Mouse (Mus musculus) brain, embryonic 14.5 days (tissue): ENCODE data around the gene Nkpd1. TPM values are rescaled to one million over a fixed set of nuclear protein-coding genes. Genes with fewer than 3 reads are reported as not detected.

Experiments used
- DNase-seq: peaks from one replicate; pipeline ENCODE4 v3.0.0-alpha.2; 2011; ENCODE audit warnings: low read depth
- CTCF ChIP-seq: fragments of 200-500 bp; IDR thresholded peaks from 2 replicates; pipeline ENCODE4 v1.5.1; 2012; ENCODE audit warnings: inconsistent platforms, mild to moderate bottlenecking, moderate library complexity, borderline replicate concordance; ENCODE audit not compliant: insufficient read depth, insufficient read length; ENCODE audit errors: extremely low read depth
- POLR2A ChIP-seq: fragments of 200-500 bp; IDR thresholded peaks from 2 replicates; pipeline ENCODE4 v1.6.1; 2012; ENCODE audit warnings: mild to moderate bottlenecking, inconsistent platforms, borderline replicate concordance; ENCODE audit not compliant: poor library complexity, insufficient read depth, insufficient read length, severe bottlenecking; ENCODE audit errors: extremely low read depth
- polyA plus RNA-seq: library from polyadenylated mRNA; depleted of rRNA; stranded (reverse); fragments of >200 nt; gene quantifications from 2 replicates; pipeline ENCODE4 v1.2.3, GENCODE M21; 2012; rRNA removed

Gene Nkpd1
- 0.51 and 0.68 TPM in 2 replicates for polyA plus RNA-seq

DNA sequence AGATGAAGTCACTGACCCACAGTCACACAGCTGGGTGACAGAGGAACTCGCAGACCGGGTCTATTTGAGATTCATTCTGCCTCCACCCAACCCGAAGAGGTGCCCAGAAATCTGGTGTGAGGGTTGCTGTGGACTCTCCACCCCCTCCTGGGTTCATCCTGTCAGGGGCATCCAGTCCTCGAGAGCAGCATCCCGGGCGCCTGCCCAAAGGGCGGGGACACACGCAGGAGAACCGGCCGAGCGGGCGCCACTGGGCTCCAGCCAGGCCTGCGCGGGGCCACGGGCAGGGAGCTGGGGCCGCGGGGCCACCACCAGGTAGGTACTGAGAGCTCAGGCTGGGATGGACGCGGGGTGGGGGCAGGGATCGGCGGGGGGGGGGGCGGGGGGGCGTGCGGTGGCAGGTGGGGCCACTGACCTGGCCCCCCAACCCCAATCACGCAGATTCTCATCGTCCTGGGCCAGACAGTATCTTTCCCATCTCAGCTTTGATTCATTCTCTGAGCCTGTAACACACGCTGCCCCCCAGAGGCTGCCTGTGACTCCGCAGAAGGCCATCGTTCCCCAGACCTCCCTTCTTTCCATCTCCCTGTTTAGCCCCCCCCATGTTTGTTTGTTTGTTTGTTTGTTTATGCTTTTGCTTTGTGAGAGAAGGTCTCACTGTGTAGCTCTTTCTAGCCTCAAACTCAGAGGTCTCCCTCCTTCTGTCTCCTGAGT is at the start of gene Nkpd1:
Nkpd1 (plus strand) TSS at position 187 of the 714 bp plus-strand sequence.
- TF ChIP-seq POLR2A: no peak
- TF ChIP-seq CTCF: peak; percentile 60
- no peak for DNase-seq

- peak; percentile 11 for DNase-seq
- TF ChIP-seq POLR2A (no peak), CTCF (no peak)
These were observed 49.4 kb upstream of the Nkpd1 start for GRCm38 (mm10) chr7:19468279-19468678.

- no peak for TF ChIP-seq POLR2A
- TF ChIP-seq CTCF: no peak
- DNase-seq: no peak
These were observed 48.2 kb upstream of the Nkpd1 start for GRCm38 (mm10) chr7:19469404-19469803.

- no peak for DNase-seq
- no peak for TF ChIP-seq CTCF
- no peak for TF ChIP-seq POLR2A
These were observed 47.3 kb upstream of the Nkpd1 start for GRCm38 (mm10) chr7:19470308-19470707.

- no peak for DNase-seq
- TF ChIP-seq CTCF (no peak), POLR2A (no peak)
These were observed 45.2 kb upstream of the Nkpd1 start for GRCm38 (mm10) chr7:19472403-19472802.

DNA sequence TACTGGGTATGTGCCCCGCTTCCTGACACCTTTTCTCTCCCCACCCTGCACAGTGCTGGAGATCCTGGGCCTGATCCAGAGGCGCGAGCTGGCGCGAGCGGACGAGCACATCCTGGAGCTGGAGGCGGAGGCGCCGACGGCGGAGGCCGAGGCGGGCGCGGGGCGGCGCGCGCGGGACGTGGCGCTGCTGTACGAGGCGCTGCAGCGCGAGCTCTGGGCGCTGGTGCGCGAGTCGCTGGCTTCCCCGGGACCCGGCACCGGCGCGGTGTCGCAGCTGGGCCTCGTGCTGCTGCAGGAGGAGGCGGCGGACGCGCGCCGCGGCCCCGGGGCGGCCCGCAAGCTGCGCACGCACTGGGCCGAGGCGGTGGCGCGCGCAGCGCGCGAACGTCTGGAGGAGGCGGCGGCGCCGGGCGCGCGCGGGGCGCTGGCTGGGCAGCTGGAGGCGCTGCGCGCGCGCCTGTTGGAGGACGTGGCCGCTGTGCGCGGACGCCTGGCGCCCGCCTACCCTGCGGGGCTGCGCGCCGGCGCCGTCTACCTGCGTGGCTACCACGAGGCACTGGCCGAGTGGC is 43.7 kb upstream of the Nkpd1 start:
- DNase-seq: peak; percentile 91
- TF ChIP-seq CTCF (no peak), POLR2A (peak; percentile 52; the same call in 1 of the 2 replicates)

GRCm38 (mm10) chr7:19477084-19477483 is 40.6 kb upstream of the Nkpd1 start:
- no peak for DNase-seq
- TF ChIP-seq POLR2A (no peak), CTCF (no peak)

GRCm38 (mm10) chr7:19477624-19478384 is 39.8 kb upstream of the Nkpd1 start:
- TF ChIP-seq POLR2A (no peak), CTCF (no peak)
- DNase-seq: no peak

- DNase-seq: no peak
- TF ChIP-seq POLR2A: no peak
- no peak for TF ChIP-seq CTCF
These were observed 34.4 kb upstream of the Nkpd1 start for GRCm38 (mm10) chr7:19483281-19483680.

- DNase-seq: no peak
- TF ChIP-seq CTCF: no peak
These were observed 32.1 kb upstream of the Nkpd1 start for GRCm38 (mm10) chr7:19485488-19485887.

GRCm38 (mm10) chr7:19486549-19486948 is 31.1 kb upstream of the Nkpd1 start:
- no peak for TF ChIP-seq POLR2A
- TF ChIP-seq CTCF: no peak
- DNase-seq: no peak
